In genomic region chr7:74926729-74927128, GRCm38 (mm10) we compare ENCODE assay signal across 28 mouse cellular contexts.
DNase-seq lines count a peak whose midpoint lies in the region; ATAC-seq and TF ChIP-seq lines count a peak whose summit lies in the region.
"Had no signal": no experiment of that assay in that cellular context is flagged by ENCODE, and none has a peak within 500 bp of the region (broad histone marks: within the 10 kb centered on the region; RNA-seq: fewer than 3 reads in every experiment).

No protein-coding gene starts in this region.

- H3K9ac ChIP-seq in kidney, embryonic 15.5 days = no peak overlapping the region
- no peak overlapping the region for H3K9ac ChIP-seq in liver, embryonic 14.5 days (replicated peaks)
- H3K9ac ChIP-seq: embryonic facial prominence, embryonic 12.5 days; heart, embryonic 15.5 days; hindbrain, embryonic 12.5 days; midbrain, embryonic 12.5 days; neural tube, embryonic 13.5 days had no signal

- peak; percentile 82 for ATAC-seq in kidney, embryonic 15.5 days (replicated peaks; ENCODE audit: low FRiP score)
- no peak for ATAC-seq in liver, embryonic 14.5 days (ENCODE audit: insufficient read depth)
- ATAC-seq: forebrain, embryonic 14.5 days; hindbrain, postnatal 0 days; intestine, postnatal 0 days had no signal

- no peak overlapping the region for H3K4me2 ChIP-seq in kidney, embryonic 15.5 days
- no peak overlapping the region for H3K4me2 ChIP-seq in liver, embryonic 14.5 days (ENCODE audit: low read depth)
- H3K4me2 ChIP-seq: embryonic facial prominence, embryonic 12.5 days; heart, embryonic 15.5 days; hindbrain, embryonic 12.5 days; midbrain, embryonic 12.5 days; neural tube, embryonic 13.5 days had no signal

- peaks cover 8% of the 10 kb centered on the region; the same call in 1 of the 2 replicates for H3K4me1 ChIP-seq in kidney, embryonic 15.5 days
- H3K4me1 ChIP-seq in liver, embryonic 14.5 days (replicated peaks; ENCODE audit: control insufficient read depth in 2 of 2, insufficient read depth in 2 of 2, low read length in 1 of 2) = peaks cover 32 to 36% of the 10 kb centered on the region in 2 experiments
- H3K4me1 ChIP-seq: embryonic facial prominence, embryonic 12.5 days; heart, embryonic 15.5 days; neural tube, embryonic 13.5 days had no signal

- TF ChIP-seq EP300 in liver, embryonic 14.5 days (IDR thresholded peaks at IDR 0.05; ENCODE audit: low read depth) = no peak

- H3K27me3 ChIP-seq in kidney, embryonic 15.5 days = no peaks in the 10 kb centered on the region
- H3K27me3 ChIP-seq in liver, embryonic 14.5 days (ENCODE audit: control insufficient read depth, insufficient read depth, low read length) = no peaks in the 10 kb centered on the region
- H3K27me3 ChIP-seq: embryonic facial prominence, embryonic 12.5 days; heart, embryonic 15.5 days; hindbrain, embryonic 12.5 days; megakaryocyte, embryonic 14.5 days; midbrain, embryonic 12.5 days; neural tube, embryonic 13.5 days had no signal

- 23% methylated on average over 2 of the region's 2 CpGs for WGBS in kidney, embryonic 15.5 days
- 74% methylated on average over 2 of the region's 2 CpGs for WGBS in liver, embryonic 14.5 days (ENCODE audit: insufficient replicate concordance)

- H3K9me3 ChIP-seq in kidney, embryonic 15.5 days (replicated peaks) = no peaks in the 10 kb centered on the region
- no peaks in the 10 kb centered on the region for H3K9me3 ChIP-seq in liver, embryonic 14.5 days (ENCODE audit: control insufficient read depth, low read length)
- H3K9me3 ChIP-seq: embryonic facial prominence, embryonic 12.5 days; heart, embryonic 10.5 days; heart, embryonic 15.5 days; hindbrain, embryonic 12.5 days; megakaryocyte, embryonic 14.5 days; midbrain, embryonic 12.5 days; neural tube, embryonic 13.5 days had no signal

- peak overlapping the region; percentile 61 for H3K27ac ChIP-seq in kidney, embryonic 15.5 days
- H3K27ac ChIP-seq in liver, embryonic 14.5 days = 0 out of 2 replicates have a peak overlapping the region, but pooled peaks have one; percentile 26
- H3K27ac ChIP-seq: embryonic facial prominence, embryonic 12.5 days; heart, embryonic 10.5 days; heart, embryonic 15.5 days; hindbrain, embryonic 12.5 days; hindbrain, postnatal 0 days; midbrain, embryonic 12.5 days; neural tube, embryonic 13.5 days had no signal

- H3K36me3 ChIP-seq in kidney, embryonic 15.5 days = no peaks in the 10 kb centered on the region
- no peaks in the 10 kb centered on the region for H3K36me3 ChIP-seq in liver, embryonic 14.5 days (replicated peaks; ENCODE audit: control insufficient read depth, insufficient read depth, low read depth)
- H3K36me3 ChIP-seq: embryonic facial prominence, embryonic 12.5 days; heart, embryonic 10.5 days; heart, embryonic 15.5 days; hindbrain, embryonic 12.5 days; midbrain, embryonic 12.5 days; neural tube, embryonic 13.5 days had no signal

- no peak for DNase-seq in kidney, adult 8-10 months
- no peak for DNase-seq in liver, embryonic 14.5 days (ENCODE audit: low read depth in 3 of 3, low spot score in 3 of 3)
- no peak for DNase-seq in liver
- DNase-seq in kidney, postnatal 10 days = peak; percentile 15
- DNase-seq in kidney, postnatal 4 days = peak; percentile 11 to 38
- no peak for DNase-seq in right cerebral cortex, postnatal 36 days (ENCODE audit: low spot score in 2 of 2)
- DNase-seq: adrenal gland, postnatal 25 days; B cell, adult 2 months; cerebellum, adult 11-12 months; cerebellum, adult 9-11 months; embryo, embryonic 11 days; gastrocnemius, postnatal 14 days; heart, postnatal 36 days; left cerebral cortex, postnatal 4 days; lung, postnatal 4 days; thymus, adult 2 months; thymus, postnatal 36 days had no signal

- no peak for TF ChIP-seq CTCF in liver, embryonic 14.5 days (IDR thresholded peaks at IDR 0.05; ENCODE audit: low read depth)

- no peak overlapping the region for H3K4me3 ChIP-seq in kidney, embryonic 15.5 days (replicated peaks)
- no peak overlapping the region for H3K4me3 ChIP-seq in liver, embryonic 14.5 days (ENCODE audit: insufficient read depth in 1 of 2, low read depth in 2 of 2, low read length in 2 of 2)
- H3K4me3 ChIP-seq: embryonic facial prominence, embryonic 12.5 days; heart, embryonic 10.5 days; heart, embryonic 15.5 days; hindbrain, embryonic 12.5 days; megakaryocyte, embryonic 14.5 days; midbrain, embryonic 12.5 days; neural tube, embryonic 13.5 days had no signal

Comparison
In these comparisons a context has a peak if more than half of its experiments do, and no peak if none do; other contexts are left out.
1. DNase-seq: peak in kidney, postnatal 10 days (single experiment) and kidney, postnatal 4 days (2 of 2); none in kidney, adult 8-10 months (0 of 2), liver, embryonic 14.5 days (0 of 3), liver (single experiment) and right cerebral cortex, postnatal 36 days (0 of 2).